Mouse (Mus musculus) forebrain, embryonic 12.5 days (tissue): ENCODE data around the gene Slc18b1. TPM values are rescaled to one million over a fixed set of nuclear protein-coding genes. Genes with fewer than 3 reads are reported as not detected.

Source experiments
- ATAC-seq: fragments of 200-750 bp; cut with Nextera tagmentation; 2 replicates; pipeline ENCODE4 v1.8.0; 2017; ENCODE audit warnings: moderate TSS enrichment; ENCODE audit not compliant: low FRiP score
- H3K27ac ChIP-seq: fragments of 300-500 bp; sonication (generic); 2 replicates; pipeline ENCODE4 v1.5.1; 2016; ENCODE audit warnings: mild to moderate bottlenecking
- H3K27me3 ChIP-seq: fragments of 300-500 bp; sonication (generic); 2 replicates; pipeline ENCODE4 v1.6.1; 2016; ENCODE audit warnings: mild to moderate bottlenecking
- H3K36me3 ChIP-seq: fragments of 300-500 bp; sonication (generic); replicated peaks from 2 replicates; pipeline ENCODE4 v1.6.1; 2016; ENCODE audit warnings: mild to moderate bottlenecking
- H3K4me1 ChIP-seq: fragments of 300-500 bp; sonication (generic); 2 replicates; pipeline ENCODE4 v1.6.1; 2016
- H3K4me2 ChIP-seq: fragments of 300-500 bp; sonication (generic); 2 replicates; pipeline ENCODE4 v1.6.1; 2016; ENCODE audit warnings: mild to moderate bottlenecking, moderate library complexity
- H3K4me3 ChIP-seq: fragments of 300-500 bp; sonication (generic); replicated peaks from 2 replicates; pipeline ENCODE4 v1.5.1; 2016; ENCODE audit warnings: mild to moderate bottlenecking
- H3K9ac ChIP-seq: fragments of 300-500 bp; sonication (generic); 2 replicates; pipeline ENCODE4 v1.6.1; 2016; ENCODE audit warnings: mild to moderate bottlenecking
- H3K9me3 ChIP-seq: fragments of 300-500 bp; sonication (generic); 2 replicates; pipeline ENCODE4 v1.6.1; 2016
- WGBS: fragments of 180-500 bp; shearing (Covaris S2); methylation state at CpG from one replicate; pipeline ENCODE4 v1.1.7; 2016; 5-methylcytosine and 5-hydroxymethylcytosine counted together
- polyA plus RNA-seq: library from polyadenylated mRNA; unstranded; fragments of >200 nt; fragmentation: Nextera tagmentation; extraction: Ambion mirVana; gene quantifications from 2 replicates; pipeline ENCODE4 v1.2.1, GENCODE M21; 2016

The Slc18b1 gene
- polyA plus RNA-seq, 1 experiment from 2014 or later, result 16.6 TPM

DNA sequence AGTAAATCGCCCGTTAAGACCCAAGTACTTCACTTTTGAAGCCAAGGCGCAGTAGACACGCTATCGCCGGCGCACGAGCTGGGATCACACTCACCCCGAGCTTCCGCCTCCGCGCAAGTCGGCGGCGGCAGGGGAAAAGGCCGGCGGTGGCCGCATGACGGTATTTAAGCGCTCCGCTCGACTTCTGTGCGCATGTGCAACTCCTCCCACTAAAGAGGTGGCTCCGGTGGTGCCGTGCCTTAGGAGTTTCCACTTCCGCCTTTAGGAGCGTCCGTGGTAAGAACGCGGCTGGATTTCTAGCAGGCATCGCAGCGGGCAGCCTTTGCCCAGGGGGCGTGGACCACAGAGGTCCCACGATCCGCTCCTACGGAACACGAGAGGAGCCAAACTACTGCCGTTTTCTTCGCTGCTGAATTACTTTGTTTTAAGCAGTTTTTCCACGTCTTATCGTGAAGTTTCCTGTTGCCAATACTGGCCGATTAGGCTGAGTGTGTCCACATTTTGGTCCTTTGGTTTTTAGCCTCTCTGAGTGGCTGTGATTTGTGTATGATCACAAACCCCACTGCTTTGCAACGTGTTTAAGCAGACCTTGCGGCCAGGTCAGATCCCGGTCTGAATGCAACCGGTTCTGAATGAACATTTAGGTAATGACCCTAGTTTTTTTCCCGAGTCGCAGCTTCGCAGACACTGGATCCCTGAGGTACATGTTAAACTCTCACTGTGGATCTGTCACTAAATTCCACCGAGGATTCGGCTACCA is 9.5 kb upstream of the Slc18b1 start, which contains the start of gene Rps12:
Gene Rps12 (minus strand): TSS at position 214 of the 760 bp plus-strand sequence.
- WGBS, result under 1% methylated on average over 51 of the region's 51 CpGs
- Histone ChIP-seq H3K4me1 (peaks cover 20% of the 10 kb centered on the region), H3K27me3 (no peaks in the 10 kb centered on the region), H3K4me3 (peak within 1 kb of the TSS; percentile 85), H3K9me3 (no peaks in the 10 kb centered on the region), H3K36me3 (peaks cover 34% of the 10 kb centered on the region), H3K4me2 (peak within 1 kb of the TSS; percentile 92), H3K9ac (peak within 1 kb of the TSS; percentile 88), H3K27ac (peak within 1 kb of the TSS; percentile 73)
- ATAC-seq, result peak; percentile 98

- H3K4me1 ChIP-seq, result peaks cover 20% of the 10 kb centered on the region
- no peak for ATAC-seq
- 14% methylated on average over 8 of the region's 8 CpGs for WGBS
- H3K4me3 ChIP-seq, result peak overlapping the region; percentile 85
- no peaks in the 10 kb centered on the region for H3K27me3 ChIP-seq
- peak overlapping the region; percentile 65 for H3K4me2 ChIP-seq
- peaks cover 29% of the 10 kb centered on the region for H3K36me3 ChIP-seq
- no peaks in the 10 kb centered on the region for H3K9me3 ChIP-seq
- H3K9ac ChIP-seq, result peak overlapping the region; percentile 75
- H3K27ac ChIP-seq, result peak overlapping the region; percentile 73; the same call in 1 of the 2 replicates
Measured at GRCm38 (mm10) chr10:23788056-23788600, 8.7 kb upstream of the Slc18b1 start.

GRCm38 (mm10) chr10:23795871-23796520 is 790 bp upstream of the Slc18b1 start:
- peak overlapping the region; percentile 63 for H3K4me3 ChIP-seq
- no peak overlapping the region for H3K27ac ChIP-seq
- peak overlapping the region; percentile 69 for H3K4me2 ChIP-seq
- H3K4me1 ChIP-seq, result peaks cover 16% of the 10 kb centered on the region
- H3K36me3 ChIP-seq, result 0 out of 2 replicates have a peak, but pooled peaks cover 1% of the 10 kb centered on the region
- H3K27me3 ChIP-seq, result no peaks in the 10 kb centered on the region
- no peak for ATAC-seq
- peak overlapping the region; percentile 84; the same call in 1 of the 2 replicates for H3K9ac ChIP-seq
- no peaks in the 10 kb centered on the region for H3K9me3 ChIP-seq
- 42% methylated on average over 9 of the region's 9 CpGs for WGBS

GRCm38 (mm10) chr10:23797606-23798005 is 820 bp downstream of the Slc18b1 start:
- Histone ChIP-seq H3K9me3 (no peaks in the 10 kb centered on the region), H3K27me3 (no peaks in the 10 kb centered on the region), H3K27ac (no peak overlapping the region), H3K4me1 (peaks cover 16% of the 10 kb centered on the region), H3K4me3 (peak overlapping the region; percentile 63), H3K9ac (peak overlapping the region; percentile 84), H3K4me2 (peak overlapping the region; percentile 69), H3K36me3 (peaks cover 16% of the 10 kb centered on the region)
- 15% methylated on average over 3 of the region's 3 CpGs for WGBS
- ATAC-seq, result peak; percentile 36; the same call in 1 of the 2 replicates

GRCm38 (mm10) chr10:23798142-23798541 is 1.4 kb downstream of the Slc18b1 start:
- WGBS, result 88% methylated on average over 1 of the region's 1 CpGs
- Histone ChIP-seq H3K27ac (no peak overlapping the region), H3K4me1 (peaks cover 16% of the 10 kb centered on the region), H3K9ac (no peak overlapping the region), H3K4me3 (no peak overlapping the region), H3K27me3 (no peaks in the 10 kb centered on the region), H3K4me2 (peak overlapping the region; percentile 69), H3K9me3 (no peaks in the 10 kb centered on the region), H3K36me3 (peaks cover 21% of the 10 kb centered on the region)
- ATAC-seq, result no peak

- 38% methylated on average over 3 of the region's 3 CpGs for WGBS
- Histone ChIP-seq H3K9me3 (no peaks in the 10 kb centered on the region), H3K27ac (no peak overlapping the region), H3K9ac (no peak overlapping the region), H3K4me3 (no peak overlapping the region), H3K4me1 (peaks cover 16% of the 10 kb centered on the region), H3K27me3 (no peaks in the 10 kb centered on the region), H3K4me2 (no peak overlapping the region), H3K36me3 (peaks cover 30% of the 10 kb centered on the region)
- ATAC-seq, result no peak
Measured at GRCm38 (mm10) chr10:23799933-23800332, 3.1 kb downstream of the Slc18b1 start.

DNA sequence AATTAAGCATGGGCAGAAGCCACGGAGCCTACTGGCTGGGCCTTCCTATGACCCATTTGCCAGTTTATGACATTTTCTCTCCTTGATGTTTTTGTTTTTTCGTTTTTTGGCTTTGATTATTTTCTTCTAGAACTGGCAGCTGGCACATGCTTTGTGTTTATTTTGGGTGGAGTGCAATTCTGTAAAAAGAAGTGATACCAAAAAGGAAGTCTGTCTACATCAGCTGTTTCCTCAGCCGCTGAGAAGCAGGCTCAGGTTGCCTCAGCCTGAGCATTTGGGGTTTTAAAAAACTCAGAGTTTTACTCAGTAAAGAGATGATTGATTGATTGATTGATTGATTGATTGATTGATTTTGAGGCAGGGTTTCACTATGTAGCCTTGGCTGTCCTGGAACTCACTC is 6.1 kb downstream of the Slc18b1 start:
- Histone ChIP-seq H3K4me1 (peaks cover 4% of the 10 kb centered on the region), H3K27me3 (no peaks in the 10 kb centered on the region), H3K4me3 (no peak overlapping the region), H3K9ac (no peak overlapping the region), H3K36me3 (peaks cover 41% of the 10 kb centered on the region), H3K27ac (no peak overlapping the region), H3K4me2 (no peak overlapping the region), H3K9me3 (no peaks in the 10 kb centered on the region)
- no peak for ATAC-seq
- 77% methylated on average over 3 of the region's 3 CpGs for WGBS

DNA sequence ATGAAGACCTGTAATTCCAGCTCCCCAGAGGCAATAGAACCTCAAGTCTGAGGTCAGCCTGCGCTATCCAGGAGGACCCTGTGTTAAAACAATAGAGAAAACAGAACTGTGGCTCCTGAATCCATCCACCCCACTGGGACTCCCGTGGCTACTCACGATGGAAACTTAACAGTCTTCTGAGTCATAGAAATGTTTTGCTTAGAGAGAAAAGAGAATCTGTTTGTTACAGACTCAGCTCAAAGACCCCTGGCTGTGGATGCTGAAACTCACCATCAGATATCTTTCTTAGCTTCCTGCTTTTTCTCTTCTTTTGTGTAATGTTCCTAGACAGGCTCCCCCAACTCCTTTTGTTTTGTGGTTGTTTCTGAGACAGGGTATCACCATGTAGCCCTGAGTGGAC is 7.9 kb downstream of the Slc18b1 start:
- Histone ChIP-seq H3K9ac (no peak overlapping the region), H3K27me3 (no peaks in the 10 kb centered on the region), H3K27ac (no peak overlapping the region), H3K9me3 (no peaks in the 10 kb centered on the region), H3K4me1 (no peaks in the 10 kb centered on the region), H3K4me3 (no peak overlapping the region), H3K4me2 (no peak overlapping the region), H3K36me3 (peaks cover 45% of the 10 kb centered on the region)
- no peak for ATAC-seq
- WGBS, result 67% methylated on average over 3 of the region's 3 CpGs

DNA sequence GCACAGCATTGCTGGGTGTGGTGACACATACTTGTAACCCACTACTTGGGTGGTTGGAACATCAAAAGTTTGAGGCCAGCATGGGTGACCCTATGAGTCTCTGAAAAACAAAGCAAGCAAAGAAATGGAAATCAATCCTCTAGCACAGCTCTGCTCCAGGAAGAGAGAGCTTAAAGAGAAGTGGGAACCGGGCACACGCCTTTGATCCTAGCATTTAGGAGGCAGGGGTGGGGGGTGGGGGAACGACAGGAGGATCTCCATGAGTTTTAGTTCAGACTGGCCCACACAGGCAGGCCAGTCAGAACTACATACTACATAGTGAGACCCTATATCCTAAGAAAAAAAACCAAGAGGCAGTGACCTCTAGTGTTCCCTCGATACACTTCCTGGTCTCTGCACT is 9.4 kb downstream of the Slc18b1 start:
- ATAC-seq, result no peak
- WGBS, result 38% methylated on average over 4 of the region's 4 CpGs
- Histone ChIP-seq H3K4me3 (no peak overlapping the region), H3K36me3 (peaks cover 41% of the 10 kb centered on the region), H3K27me3 (no peaks in the 10 kb centered on the region), H3K27ac (no peak overlapping the region), H3K9me3 (no peaks in the 10 kb centered on the region), H3K4me2 (no peak overlapping the region), H3K4me1 (no peaks in the 10 kb centered on the region), H3K9ac (no peak overlapping the region)

DNA sequence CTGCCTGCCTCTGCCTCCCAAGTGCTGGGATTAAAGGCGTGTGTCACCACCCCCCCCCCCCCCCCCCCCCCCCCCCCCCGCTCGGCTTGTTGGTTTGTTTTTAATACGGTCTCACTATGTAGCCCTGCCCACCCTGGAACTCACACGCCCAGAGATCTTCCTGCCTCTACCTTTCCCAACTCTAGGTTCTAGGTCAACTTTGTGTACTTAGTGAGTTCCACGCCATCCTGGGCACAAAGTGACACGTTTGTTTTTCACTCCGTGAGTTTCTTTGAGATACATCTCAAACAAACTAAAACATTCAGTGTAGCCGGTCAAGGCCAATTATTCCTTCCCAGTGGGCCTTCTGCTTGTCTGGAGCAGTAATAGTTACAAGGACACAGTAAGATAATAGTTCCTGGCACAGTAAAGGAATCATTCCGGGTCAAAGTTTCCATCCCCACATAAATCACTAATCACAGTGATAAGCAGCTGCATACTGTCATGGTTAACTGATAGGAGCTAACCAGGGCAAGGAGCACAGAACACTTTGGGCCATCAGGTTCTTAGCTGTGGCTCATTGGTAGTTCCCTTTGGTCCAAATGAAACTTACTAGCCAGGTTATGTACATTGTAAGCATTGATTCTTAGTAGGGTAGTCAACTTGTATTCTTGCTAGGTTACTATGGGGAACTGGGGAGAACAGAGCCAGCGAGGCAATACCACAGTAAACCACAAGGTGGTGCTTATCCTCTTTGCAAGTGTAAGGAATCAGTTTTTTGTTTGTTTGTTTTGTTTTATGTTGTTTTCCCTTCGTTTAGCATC is 15.1 kb downstream of the Slc18b1 start:
- H3K36me3 ChIP-seq, result peaks cover 13% of the 10 kb centered on the region
- no peak overlapping the region for H3K9ac ChIP-seq
- peak; percentile 19; the same call in 1 of the 2 replicates for ATAC-seq
- no peak overlapping the region for H3K27ac ChIP-seq
- no peak overlapping the region for H3K4me3 ChIP-seq
- peaks cover 9% of the 10 kb centered on the region for H3K4me1 ChIP-seq
- H3K27me3 ChIP-seq, result no peaks in the 10 kb centered on the region
- WGBS, result 78% methylated on average over 8 of the region's 12 CpGs
- H3K9me3 ChIP-seq, result no peaks in the 10 kb centered on the region
- H3K4me2 ChIP-seq, result no peak overlapping the region

GRCm38 (mm10) chr10:23812438-23812759 is 15.6 kb downstream of the Slc18b1 start:
- Histone ChIP-seq H3K27ac (no peak overlapping the region), H3K4me3 (no peak overlapping the region), H3K27me3 (no peaks in the 10 kb centered on the region), H3K9ac (no peak overlapping the region), H3K36me3 (peaks cover 10% of the 10 kb centered on the region), H3K4me1 (peaks cover 9% of the 10 kb centered on the region), H3K9me3 (no peaks in the 10 kb centered on the region), H3K4me2 (no peak overlapping the region)
- ATAC-seq, result peak; percentile 58; the same call in 1 of the 2 replicates
